ENCODE assay signal across 7 mouse cellular contexts in the genomic region with DNA sequence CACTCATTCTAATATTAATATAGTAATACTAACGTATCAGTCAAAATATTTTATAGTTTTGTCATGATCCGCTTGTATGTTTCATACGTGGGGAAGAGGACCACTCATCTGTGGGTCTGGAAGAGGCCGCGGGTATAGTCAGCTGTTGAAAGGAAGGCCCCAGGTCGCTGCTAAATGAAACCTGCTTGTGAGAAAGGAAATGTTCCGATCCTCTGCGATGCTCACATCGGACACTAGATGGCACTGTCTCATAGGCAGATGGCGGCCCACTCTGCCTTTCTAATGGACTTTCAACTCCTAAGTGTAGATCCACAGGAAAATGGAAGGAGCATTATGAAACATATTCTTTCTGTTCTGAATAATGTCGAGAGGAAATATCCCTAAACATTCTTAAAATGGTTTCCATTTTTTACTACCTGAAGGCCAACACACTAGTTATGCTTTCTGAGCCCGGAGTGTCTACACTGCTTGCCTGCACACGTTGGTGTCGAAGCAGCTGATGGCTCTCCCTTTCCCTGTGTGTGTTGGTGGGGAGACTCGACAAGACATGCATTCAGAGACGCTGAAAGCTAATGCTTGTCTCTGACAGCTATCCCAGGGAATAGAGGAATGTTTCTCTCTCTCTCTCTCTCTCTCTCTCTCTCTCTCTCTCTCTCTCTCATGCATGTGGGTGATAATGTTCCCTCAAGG.
A peak's percentile ranks its signal among the peaks of the same experiment; 100 is the strongest.
DNase-seq lines count a peak whose midpoint lies in the region; ATAC-seq and TF ChIP-seq lines count a peak whose summit lies in the region.

No protein-coding gene starts in this region.

- H3K4me1 ChIP-seq in forebrain, embryonic 16.5 days (replicated peaks; ENCODE audit: control insufficient read depth, insufficient read depth, low read length) = no peaks in the 10 kb centered on the region
- H3K4me1 ChIP-seq in hindbrain, postnatal 0 days (ENCODE audit: insufficient read depth, low read length) = 0 out of 2 replicates have a peak, but pooled peaks cover 3% of the 10 kb centered on the region
- H3K4me1 ChIP-seq in midbrain, embryonic 15.5 days = peaks cover 4% of the 10 kb centered on the region; the same call in 1 of the 2 replicates

- DNase-seq in R1 (ENCODE audit: low read depth, low spot score) = peak; percentile 78
- peak; percentile 28 for DNase-seq in cerebellum, adult 11-12 months
- peak; percentile 90 for DNase-seq in hindbrain, postnatal 0 days (ENCODE audit: low spot score)
- DNase-seq in left cerebral cortex, adult 9 months (ENCODE audit: low spot score in 2 of 2) = peak; percentile 56 to 93
- DNase-seq in spleen, adult 18-20 months = peak; percentile 18 to 66

- ATAC-seq in forebrain, embryonic 16.5 days = peak; percentile 73
- peak; percentile 69 for ATAC-seq in hindbrain, postnatal 0 days
- peak; percentile 81 for ATAC-seq in midbrain, embryonic 15.5 days (replicated peaks)

- no peak overlapping the region for H3K27ac ChIP-seq in forebrain, embryonic 16.5 days (ENCODE audit: low read length)
- H3K27ac ChIP-seq in hindbrain, postnatal 0 days = no peak overlapping the region
- no peak overlapping the region for H3K27ac ChIP-seq in midbrain, embryonic 15.5 days

- TF ChIP-seq CTCF in hindbrain, postnatal 0 days (IDR thresholded peaks at IDR 0.05; ENCODE audit: low read depth) = peak; percentile 99

- H3K4me3 ChIP-seq in forebrain, embryonic 16.5 days (replicated peaks; ENCODE audit: low read length) = no peak overlapping the region
- no peak overlapping the region for H3K4me3 ChIP-seq in hindbrain, postnatal 0 days (ENCODE audit: low read length)
- no peak overlapping the region for H3K4me3 ChIP-seq in midbrain, embryonic 15.5 days

- no peak overlapping the region for H3K9ac ChIP-seq in forebrain, embryonic 16.5 days (replicated peaks; ENCODE audit: low read depth, low read length)
- no peak overlapping the region for H3K9ac ChIP-seq in hindbrain, postnatal 0 days (replicated peaks; ENCODE audit: low read length)
- H3K9ac ChIP-seq in midbrain, embryonic 15.5 days = no peak overlapping the region

- H3K9me3 ChIP-seq in forebrain, embryonic 16.5 days (ENCODE audit: control insufficient read depth, low read length) = no peaks in the 10 kb centered on the region
- H3K9me3 ChIP-seq in hindbrain, postnatal 0 days (ENCODE audit: low read length) = no peaks in the 10 kb centered on the region
- H3K9me3 ChIP-seq in midbrain, embryonic 15.5 days = no peaks in the 10 kb centered on the region

- no peaks in the 10 kb centered on the region for H3K36me3 ChIP-seq in forebrain, embryonic 16.5 days (ENCODE audit: control insufficient read depth, insufficient read depth)
- H3K36me3 ChIP-seq in hindbrain, postnatal 0 days (ENCODE audit: insufficient read depth, low read length) = no peaks in the 10 kb centered on the region
- no peaks in the 10 kb centered on the region for H3K36me3 ChIP-seq in midbrain, embryonic 15.5 days (replicated peaks)

- 28% methylated on average over 16 of the region's 16 CpGs for WGBS in forebrain, embryonic 16.5 days
- WGBS in hindbrain, postnatal 0 days = 24% methylated on average over 16 of the region's 16 CpGs
- WGBS in midbrain, embryonic 15.5 days = 25% methylated on average over 16 of the region's 16 CpGs

- no peaks in the 10 kb centered on the region for H3K27me3 ChIP-seq in forebrain, embryonic 16.5 days (replicated peaks; ENCODE audit: control insufficient read depth, insufficient read depth, low read length)
- H3K27me3 ChIP-seq in hindbrain, postnatal 0 days (ENCODE audit: insufficient read depth, low read length) = no peaks in the 10 kb centered on the region
- 0 out of 2 replicates have a peak, but pooled peaks cover 3% of the 10 kb centered on the region for H3K27me3 ChIP-seq in midbrain, embryonic 15.5 days (replicated peaks)

- H3K4me2 ChIP-seq in forebrain, embryonic 16.5 days (ENCODE audit: low read length) = no peak overlapping the region
- no peak overlapping the region for H3K4me2 ChIP-seq in hindbrain, postnatal 0 days (ENCODE audit: low read depth, low read length)
- H3K4me2 ChIP-seq in midbrain, embryonic 15.5 days = no peak overlapping the region

Comparison
In these comparisons a context has a peak if more than half of its experiments do, and no peak if none do; other contexts are left out.
1. DNase-seq: peak in every context shown above with its lines; median percentile 90 in hindbrain, postnatal 0 days; 78 in R1; 74 in left cerebral cortex, adult 9 months; 42 in spleen, adult 18-20 months; 28 in cerebellum, adult 11-12 months.